Mouse (Mus musculus) MEL (cell line): ENCODE results near the gene Ccl9. TPM values are rescaled to one million over a fixed set of nuclear protein-coding genes. Genes with fewer than 3 reads are reported as not detected.

Source experiments
- DNase-seq: peaks from one replicate; pipeline ENCODE4 v3.0.0; 2011; ENCODE audit warnings: low read depth, low spot score
- H3K27ac ChIP-seq: 2 replicates; pipeline ENCODE4 v1.5.1; 2012; ENCODE audit warnings: low read depth, mild to moderate bottlenecking, control low read depth, low read length, moderate library complexity; ENCODE audit not compliant: control insufficient read depth
- H3K27me3 ChIP-seq, 2 experiments: fragments of 150-350 bp in 1 of 2; sonication (generic) in 1 of 2; 2 replicates each; pipeline ENCODE4 v1.6.1; 2012; ENCODE audit warnings: low read length in 2 of 2, mild to moderate bottlenecking in 2 of 2, improper control_type of control experiment in 1 of 2, moderate library complexity in 1 of 2; ENCODE audit not compliant: insufficient read depth in 2 of 2, control insufficient read depth in 1 of 2
- H3K36me3 ChIP-seq, 2 experiments: 2 replicates each; pipeline ENCODE4 v1.6.1; 2012 to 2014; ENCODE audit warnings: low read length in 2 of 2, improper control_type of control experiment in 1 of 2, inconsistent platforms in 1 of 2, mild to moderate bottlenecking in 1 of 2; ENCODE audit not compliant: insufficient read depth in 2 of 2, control insufficient read depth in 1 of 2
- H3K4me1 ChIP-seq, 2 experiments: fragments of 150-350 bp in 1 of 2; sonication (generic) in 1 of 2; 2 replicates each; pipeline ENCODE4 v1.6.1; 2012; ENCODE audit warnings: low read length in 2 of 2, improper control_type of control experiment in 1 of 2, mild to moderate bottlenecking in 1 of 2; ENCODE audit not compliant: insufficient read depth in 2 of 2, control insufficient read depth in 1 of 2
- H3K4me3 ChIP-seq, 2 experiments: fragments of 150-350 bp in 1 of 2; sonication (generic) in 1 of 2; 2 replicates each; pipeline ENCODE4 v1.5.1; 2012; ENCODE audit warnings: low read depth in 2 of 2, low read length in 2 of 2, mild to moderate bottlenecking in 2 of 2, moderate library complexity in 2 of 2, control low read depth in 1 of 2, improper control_type of control experiment in 1 of 2; ENCODE audit not compliant: control insufficient read depth in 1 of 2, insufficient read depth in 1 of 2
- H3K79me2 ChIP-seq: 2 replicates; pipeline ENCODE4 v1.6.1; 2012; ENCODE audit warnings: mild to moderate bottlenecking, low read length, moderate library complexity; ENCODE audit not compliant: control insufficient read depth, poor library complexity, insufficient read depth
- H3K9ac ChIP-seq: 2 replicates; pipeline ENCODE4 v1.6.1; 2012; ENCODE audit warnings: low read depth, mild to moderate bottlenecking, control low read depth, low read length, moderate library complexity; ENCODE audit not compliant: control insufficient read depth, poor library complexity, severe bottlenecking
- H3K9me3 ChIP-seq: fragments of 150-350 bp; sonication (generic); replicated peaks from 2 replicates; pipeline ENCODE4 v1.6.1; 2012; ENCODE audit warnings: mild to moderate bottlenecking, low read length, improper control_type of control experiment, moderate library complexity; ENCODE audit not compliant: insufficient read depth
- BHLHE40 ChIP-seq: IDR thresholded peaks from 2 replicates; pipeline ENCODE4 v1.6.1; 2012; ENCODE audit warnings: low read depth, mild to moderate bottlenecking, inconsistent platforms, low read length, improper control_type of control experiment, borderline replicate concordance
- E2F4 ChIP-seq: IDR thresholded peaks from 2 replicates; pipeline ENCODE4 v1.6.1; 2011; ENCODE audit warnings: low read depth, low read length, improper control_type of control experiment, borderline replicate concordance
- ELF1 ChIP-seq: IDR thresholded peaks from 2 replicates; pipeline ENCODE4 v1.6.1; 2014; ENCODE audit warnings: low read depth, mild to moderate bottlenecking, inconsistent platforms, low read length, improper control_type of control experiment, moderate library complexity
- EP300 ChIP-seq, 2 experiments: IDR thresholded peaks; 2 replicates each; pipeline ENCODE4 v1.6.1; 2011; ENCODE audit warnings: improper control_type of control experiment in 2 of 2, low read length in 2 of 2, low read depth in 1 of 2, mild to moderate bottlenecking in 1 of 2
- GATA1 ChIP-seq: IDR thresholded peaks from 2 replicates; pipeline ENCODE4 v1.6.1; 2011; ENCODE audit warnings: low read depth, low read length, improper control_type of control experiment
- MAFK ChIP-seq: IDR thresholded peaks from 2 replicates; pipeline ENCODE4 v1.6.1; 2011; ENCODE audit warnings: low read depth, mild to moderate bottlenecking, low read length, improper control_type of control experiment, borderline replicate concordance
- MEF2A ChIP-seq: IDR thresholded peaks from 2 replicates; pipeline ENCODE4 v1.6.1; 2014; ENCODE audit warnings: low read depth, mild to moderate bottlenecking, inconsistent platforms, low read length, improper control_type of control experiment; ENCODE audit not compliant: poor library complexity, insufficient replicate concordance, severe bottlenecking; ENCODE audit errors: extremely low read depth
- MXI1 ChIP-seq: IDR thresholded peaks from 2 replicates; pipeline ENCODE4 v1.6.1; 2011; ENCODE audit warnings: mild to moderate bottlenecking, low read depth, low read length, improper control_type of control experiment
- MYB ChIP-seq: IDR thresholded peaks from 2 replicates; pipeline ENCODE4 v1.6.1; 2011; ENCODE audit warnings: mild to moderate bottlenecking, low read depth, low read length, improper control_type of control experiment
- NELFE ChIP-seq: IDR thresholded peaks from 2 replicates; pipeline ENCODE4 v1.6.1; 2011; ENCODE audit warnings: low read depth, low read length, improper control_type of control experiment
- POLR2AphosphoS2 ChIP-seq: IDR thresholded peaks from 2 replicates; pipeline ENCODE4 v1.6.1; 2011; ENCODE audit warnings: low read length, improper control_type of control experiment
- ZNF384 ChIP-seq: IDR thresholded peaks from 2 replicates; pipeline ENCODE4 v1.6.1; 2012; ENCODE audit warnings: low read depth, mild to moderate bottlenecking, inconsistent platforms, low read length, improper control_type of control experiment
- polyA plus RNA-seq, 2 experiments: library from polyadenylated mRNA; stranded (reverse) in 1 of 2; unstranded in 1 of 2; fragments of >175 nt in 1 of 2; fragments of >200 nt in 1 of 2; gene quantifications; 2 replicates each; pipeline versions ENCODE4 v1.2.1 to v1.2.4; 2012; ENCODE audit warnings: low replicate concordance in 2 of 2, low read depth in 1 of 2; ENCODE audit not compliant: insufficient read length in 2 of 2, insufficient read depth in 1 of 2, missing spikeins in 1 of 2
- total RNA-seq: library from RNA; depleted of rRNA; stranded (reverse); fragments of 300-350 nt; gene quantifications from 2 replicates; pipeline ENCODE4 v1.2.3, GENCODE M21; 2012

Ccl9 gene
- total and polyA plus RNA-seq, 3 experiments: 0.62 to 1.7 TPM; not detected in 1

DNA sequence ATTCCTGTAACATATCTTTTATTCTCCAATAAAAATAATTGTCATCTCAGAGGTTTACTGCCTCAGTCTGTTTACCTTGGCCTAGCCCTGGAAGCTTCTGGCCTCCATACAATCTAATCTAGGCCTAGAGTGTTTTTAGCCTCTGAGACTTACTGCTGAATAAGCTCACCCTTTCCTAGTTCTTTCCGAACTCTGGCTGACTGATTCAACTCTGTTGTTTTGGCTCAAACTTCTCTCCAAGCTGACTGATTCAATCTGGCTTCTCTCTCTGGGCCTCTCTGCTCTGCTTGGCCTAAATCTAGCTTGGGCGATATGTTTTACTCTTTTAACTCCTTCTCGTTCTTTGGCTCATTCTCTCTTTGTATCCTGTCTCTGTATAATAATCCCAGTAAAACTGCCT is 20.6 kb upstream of the Ccl9 start:
- DNase-seq: no peak
- no peak overlapping the region for H3K9ac ChIP-seq
- no peaks in the 10 kb centered on the region for H3K36me3 ChIP-seq
- no peaks in the 10 kb centered on the region for H3K4me1 ChIP-seq
- H3K27ac ChIP-seq: no peak overlapping the region
- H3K27me3 ChIP-seq: peaks cover 18 to 26% of the 10 kb centered on the region in 2 experiments
- no peaks in the 10 kb centered on the region for H3K9me3 ChIP-seq
- H3K4me3 ChIP-seq: no peak overlapping the region
- TF ChIP-seq MXI1 (no peak), GATA1 (no peak), MAFK (no peak), E2F4 (no peak), ELF1 (no peak), MYB (no peak)
- no peaks in the 10 kb centered on the region for H3K79me2 ChIP-seq

DNA sequence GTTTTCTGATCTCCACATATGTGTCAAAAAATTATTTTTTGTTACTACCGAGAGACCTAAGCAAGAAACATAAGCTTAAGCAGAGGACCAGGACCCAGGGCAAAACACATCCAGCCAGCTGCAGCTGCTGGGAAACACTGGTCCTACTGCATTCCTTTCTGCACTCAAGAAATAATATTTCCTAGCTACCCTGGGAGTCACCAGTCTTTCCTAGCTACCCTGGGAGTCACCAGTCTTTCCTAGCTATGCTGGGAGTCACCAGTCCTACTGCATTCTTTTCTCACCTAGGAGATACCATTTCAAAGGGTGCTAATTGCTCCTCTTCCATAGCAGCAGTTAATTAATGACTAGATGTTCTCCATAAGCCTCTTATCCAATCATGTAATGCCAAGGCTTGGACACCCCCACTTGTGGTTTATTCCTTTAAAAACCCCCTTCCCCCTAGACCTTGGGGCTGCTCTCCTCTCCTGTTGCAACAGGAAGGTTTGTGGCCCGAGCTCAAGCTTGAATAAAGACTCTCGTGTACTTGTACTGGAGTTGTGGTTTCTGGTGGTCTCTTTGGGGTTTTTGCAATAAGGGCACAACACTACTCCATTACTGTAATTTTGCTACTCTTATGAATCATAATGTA is 19.9 kb upstream of the Ccl9 start:
- no peaks in the 10 kb centered on the region for H3K4me1 ChIP-seq
- H3K9me3 ChIP-seq: no peaks in the 10 kb centered on the region
- H3K9ac ChIP-seq: no peak overlapping the region
- H3K27ac ChIP-seq: no peak overlapping the region
- TF ChIP-seq BHLHE40 (no peak), MEF2A (no peak), NELFE (no peak), EP300 (IDR thresholded peaks at IDR 0.05; ENCODE audit: low read depth in 1 of 2, low read length in 2 of 2) (no peak)
- TF ChIP-seq, all 39 proteins: peak for 0
- Histone ChIP-seq H3K4me3 (no peak overlapping the region), H3K27me3 (peaks cover 21 to 23% of the 10 kb centered on the region in 2 experiments), H3K79me2 (no peaks in the 10 kb centered on the region), H3K36me3 (no peaks in the 10 kb centered on the region)
- no peak for DNase-seq

DNA sequence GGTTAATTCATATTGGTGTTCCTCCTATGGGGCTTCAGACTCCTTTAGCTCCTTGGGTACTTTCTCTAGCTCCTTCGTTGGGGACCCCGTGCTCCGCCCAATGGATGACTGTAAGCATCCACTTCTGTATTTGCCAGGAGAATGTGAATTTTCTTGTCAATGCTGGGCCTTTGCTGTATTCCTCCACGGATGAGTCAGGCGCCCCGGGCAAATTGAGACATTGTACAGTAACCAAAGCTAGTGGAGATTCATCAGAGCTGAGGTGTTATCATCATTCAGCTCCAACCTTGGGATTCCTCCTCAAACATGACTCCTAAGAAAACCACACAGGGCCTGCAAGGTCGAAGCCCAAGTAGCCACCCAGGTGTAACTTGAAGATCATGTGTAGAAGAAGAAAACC is 19.4 kb upstream of the Ccl9 start:
- Histone ChIP-seq H3K36me3 (no peaks in the 10 kb centered on the region), H3K4me1 (no peaks in the 10 kb centered on the region), H3K9me3 (no peaks in the 10 kb centered on the region), H3K79me2 (no peaks in the 10 kb centered on the region), H3K4me3 (no peak overlapping the region), H3K9ac (no peak overlapping the region), H3K27me3 (peaks cover 21% of the 10 kb centered on the region in 2 experiments), H3K27ac (no peak overlapping the region)
- no peak for DNase-seq
- TF ChIP-seq ZNF384 (no peak), POLR2AphosphoS2 (no peak)
